Mouse (Mus musculus): ENCODE data around the gene Ndufab1.

GRCm38 (mm10) chr7:122094564-122095330 is 6.9 kb downstream of the Ndufab1 start:
- TF ChIP-seq CTCF (IDR thresholded peaks at IDR 0.05) (peak; percentile 25), EP300 (IDR thresholded peaks at IDR 0.05) (no peak)
